Mouse (Mus musculus): ENCODE data around the gene Ptprh. TPM values are rescaled to one million over a fixed set of nuclear protein-coding genes. Genes with fewer than 3 reads are reported as not detected.

The Ptprh gene
- polyA plus RNA-seq, 1 experiment: not detected

- Histone ChIP-seq H3K27ac (ENCODE audit: control insufficient read depth, insufficient read depth, low read depth, low read length, poor library complexity) (no peak overlapping the region), H3K4me1 (ENCODE audit: control insufficient read depth, insufficient read depth, low read length) (no peaks in the 10 kb centered on the region; the same call in 1 of the 2 replicates), H3K4me3 (replicated peaks; ENCODE audit: control insufficient read depth, low read depth, low read length) (no peak overlapping the region)
- TF ChIP-seq POLR2A (IDR thresholded peaks at IDR 0.05; ENCODE audit: borderline replicate concordance, control insufficient read depth, low read depth, low read length) (no peak), CTCF (IDR thresholded peaks at IDR 0.05; ENCODE audit: control insufficient read depth, insufficient read depth, low read length) (peak; percentile 39; the same call in 1 of the 2 replicates)
- 83% methylated on average over 11 of the region's 11 CpGs for WGBS
Measured at GRCm38 (mm10) chr7:4641155-4641554, 37.3 kb upstream of the Ptprh start.

GRCm38 (mm10) chr7:4636179-4636578 lies 32.3 kb upstream of the Ptprh start:
- H3K4me1 ChIP-seq (ENCODE audit: control insufficient read depth, insufficient read depth, low read length): no peaks in the 10 kb centered on the region
- WGBS: 49% methylated on average over 4 of the region's 4 CpGs

GRCm38 (mm10) chr7:4631031-4631430 lies 27.2 kb upstream of the Ptprh start, which contains the start of gene Tmem86b:
Tmem86b (minus strand) TSS chr7:4631422.
- H3K4me3 ChIP-seq (replicated peaks; ENCODE audit: control insufficient read depth, low read depth, low read length): no peak within 1 kb of the TSS
- H3K4me1 ChIP-seq (ENCODE audit: control insufficient read depth, insufficient read depth, low read length): no peaks in the 10 kb centered on the region; the same call in 1 of the 2 replicates
- TF ChIP-seq CTCF (IDR thresholded peaks at IDR 0.05; ENCODE audit: control insufficient read depth, insufficient read depth, low read length) (no peak), POLR2A (IDR thresholded peaks at IDR 0.05; ENCODE audit: borderline replicate concordance, control insufficient read depth, low read depth, low read length) (no peak)
- H3K27ac ChIP-seq (ENCODE audit: control insufficient read depth, insufficient read depth, low read depth, low read length, poor library complexity): peak within 1 kb of the TSS; percentile 55
- 66% methylated on average over 4 of the region's 4 CpGs for WGBS

More at GRCm38 (mm10) chr7:4636179-4636578, 32.3 kb upstream of the Ptprh start:
- Histone ChIP-seq H3K4me3 (replicated peaks; ENCODE audit: control insufficient read depth, low read depth, low read length) (no peak overlapping the region), H3K27ac (ENCODE audit: control insufficient read depth, insufficient read depth, low read depth, low read length, poor library complexity) (no peak overlapping the region)
- TF ChIP-seq POLR2A (IDR thresholded peaks at IDR 0.05; ENCODE audit: borderline replicate concordance, control insufficient read depth, low read depth, low read length) (no peak), CTCF (IDR thresholded peaks at IDR 0.05; ENCODE audit: control insufficient read depth, insufficient read depth, low read length) (no peak)

- 54% methylated on average over 1 of the region's 1 CpGs for WGBS
- no peaks in the 10 kb centered on the region; the same call in 1 of the 2 replicates for H3K4me1 ChIP-seq (ENCODE audit: control insufficient read depth, insufficient read depth, low read length)
- TF ChIP-seq CTCF (IDR thresholded peaks at IDR 0.05; ENCODE audit: control insufficient read depth, insufficient read depth, low read length) (no peak), POLR2A (IDR thresholded peaks at IDR 0.05; ENCODE audit: borderline replicate concordance, control insufficient read depth, low read depth, low read length) (no peak)
- H3K27ac ChIP-seq (ENCODE audit: control insufficient read depth, insufficient read depth, low read depth, low read length, poor library complexity): peak overlapping the region; percentile 46
- H3K4me3 ChIP-seq (replicated peaks; ENCODE audit: control insufficient read depth, low read depth, low read length): peak overlapping the region; percentile 64
Measured at GRCm38 (mm10) chr7:4630198-4630597, 26.4 kb upstream of the Ptprh start.

- Histone ChIP-seq H3K27ac (ENCODE audit: control insufficient read depth, insufficient read depth, low read depth, low read length, poor library complexity) (peak overlapping the region; percentile 46), H3K4me1 (ENCODE audit: control insufficient read depth, insufficient read depth, low read length) (no peaks in the 10 kb centered on the region; the same call in 1 of the 2 replicates)
- TF ChIP-seq POLR2A (IDR thresholded peaks at IDR 0.05; ENCODE audit: borderline replicate concordance, control insufficient read depth, low read depth, low read length) (no peak), CTCF (IDR thresholded peaks at IDR 0.05; ENCODE audit: control insufficient read depth, insufficient read depth, low read length) (no peak)
Measured at GRCm38 (mm10) chr7:4629586-4629985, 25.7 kb upstream of the Ptprh start.

GRCm38 (mm10) chr7:4625928-4626327 lies 22.1 kb upstream of the Ptprh start:
- no peak overlapping the region for H3K27ac ChIP-seq (ENCODE audit: control insufficient read depth, insufficient read depth, low read depth, low read length, poor library complexity)

More at GRCm38 (mm10) chr7:4629586-4629985, 25.7 kb upstream of the Ptprh start:
- H3K4me3 ChIP-seq (replicated peaks; ENCODE audit: control insufficient read depth, low read depth, low read length): peak overlapping the region; percentile 64
- WGBS: 53% methylated on average over 5 of the region's 5 CpGs

DNA sequence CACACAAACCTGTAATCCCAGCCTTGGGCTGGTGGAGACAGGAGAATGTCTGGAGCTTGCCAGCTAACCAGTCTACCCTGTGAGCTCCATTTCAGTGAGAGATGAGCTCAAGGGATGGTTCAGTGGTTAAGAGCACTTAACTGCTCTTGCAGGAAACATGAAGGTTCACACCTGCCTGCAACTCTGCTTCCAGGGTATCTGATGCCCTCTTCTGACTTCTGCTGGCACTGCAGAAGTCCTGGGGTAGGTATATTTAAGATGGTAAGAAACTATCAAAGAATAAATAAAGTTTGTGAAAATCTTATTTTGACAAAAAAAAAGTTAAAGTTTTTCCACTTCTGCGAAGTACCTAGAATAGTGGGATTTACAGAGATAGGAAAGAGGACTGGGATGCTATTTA lies 20.5 kb upstream of the Ptprh start:
- 60% methylated on average over 1 of the region's 1 CpGs for WGBS
- H3K4me1 ChIP-seq (ENCODE audit: control insufficient read depth, insufficient read depth, low read length): peaks cover 2% of the 10 kb centered on the region; the same call in 1 of the 2 replicates
- no peak overlapping the region for H3K27ac ChIP-seq (ENCODE audit: control insufficient read depth, insufficient read depth, low read depth, low read length, poor library complexity)
- no peak overlapping the region for H3K4me3 ChIP-seq (replicated peaks; ENCODE audit: control insufficient read depth, low read depth, low read length)
- TF ChIP-seq CTCF (IDR thresholded peaks at IDR 0.05; ENCODE audit: control insufficient read depth, insufficient read depth, low read length): 0 out of 2 replicates have a peak, but pooled peaks have one; percentile 29
- TF ChIP-seq POLR2A (IDR thresholded peaks at IDR 0.05; ENCODE audit: borderline replicate concordance, control insufficient read depth, low read depth, low read length): no peak

More at GRCm38 (mm10) chr7:4625928-4626327, 22.1 kb upstream of the Ptprh start:
- WGBS: 80% methylated on average over 2 of the region's 2 CpGs
- Histone ChIP-seq H3K4me1 (ENCODE audit: control insufficient read depth, insufficient read depth, low read length) (peaks cover 2% of the 10 kb centered on the region; the same call in 1 of the 2 replicates), H3K4me3 (replicated peaks; ENCODE audit: control insufficient read depth, low read depth, low read length) (no peak overlapping the region)
- TF ChIP-seq CTCF (IDR thresholded peaks at IDR 0.05; ENCODE audit: control insufficient read depth, insufficient read depth, low read length): no peak
- TF ChIP-seq POLR2A (IDR thresholded peaks at IDR 0.05; ENCODE audit: borderline replicate concordance, control insufficient read depth, low read depth, low read length): no peak

GRCm38 (mm10) chr7:4623544-4624189 lies 19.8 kb upstream of the Ptprh start:
- no peak for TF ChIP-seq POLR2A (IDR thresholded peaks at IDR 0.05; ENCODE audit: borderline replicate concordance, control insufficient read depth, low read depth, low read length)
- TF ChIP-seq CTCF (IDR thresholded peaks at IDR 0.05; ENCODE audit: control insufficient read depth, insufficient read depth, low read length): peak; percentile 51
- Histone ChIP-seq H3K27ac (ENCODE audit: control insufficient read depth, insufficient read depth, low read depth, low read length, poor library complexity) (no peak overlapping the region), H3K4me3 (replicated peaks; ENCODE audit: control insufficient read depth, low read depth, low read length) (no peak overlapping the region), H3K4me1 (ENCODE audit: control insufficient read depth, insufficient read depth, low read length) (peaks cover 2% of the 10 kb centered on the region; the same call in 1 of the 2 replicates)
- WGBS: 10% methylated on average over 4 of the region's 4 CpGs

All from bone marrow, adult 2 months (tissue).